Mouse (Mus musculus) urinary bladder, postnatal 4 days (tissue): Measurements from ENCODE around the gene Scgb1b27.
A peak's percentile ranks its signal among the peaks of the same experiment; 100 is the strongest.
"Not testable (repeated sequence)": the region's sequence is repeated elsewhere in the genome, so short reads cannot be mapped to it uniquely, and the experiment has no call there.

ENCODE experiments used
- DNase-seq, 2 experiments: peaks; one replicate each; pipeline ENCODE4 v3.0.0; 2021 to 2022; ENCODE audit warnings: low spot score in 2 of 2

The Scgb1b27 gene

DNA sequence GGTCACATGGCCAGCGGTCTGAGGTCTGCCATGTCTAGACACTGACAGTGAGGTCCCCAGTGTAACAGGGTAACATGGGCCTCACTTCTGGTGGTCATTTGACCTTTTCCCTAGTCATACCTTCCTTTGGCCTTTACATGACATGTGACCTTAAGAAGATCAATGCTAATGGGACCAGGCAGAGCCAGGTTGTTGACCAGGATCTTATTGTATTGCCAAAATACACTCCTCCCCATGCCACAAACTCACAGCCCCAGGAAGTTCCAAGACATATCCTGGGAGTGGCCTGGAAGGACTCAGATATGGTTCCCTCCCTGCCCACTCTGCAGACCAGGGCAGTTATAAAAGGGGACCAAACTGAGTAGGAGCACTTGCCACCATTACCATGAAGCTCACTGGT, at the start of gene Scgb1b27:
TSS of gene Scgb1b27 (plus strand) at position 301 of the 400 bp plus-strand sequence.
- not testable (repeated sequence) for DNase-seq

DNA sequence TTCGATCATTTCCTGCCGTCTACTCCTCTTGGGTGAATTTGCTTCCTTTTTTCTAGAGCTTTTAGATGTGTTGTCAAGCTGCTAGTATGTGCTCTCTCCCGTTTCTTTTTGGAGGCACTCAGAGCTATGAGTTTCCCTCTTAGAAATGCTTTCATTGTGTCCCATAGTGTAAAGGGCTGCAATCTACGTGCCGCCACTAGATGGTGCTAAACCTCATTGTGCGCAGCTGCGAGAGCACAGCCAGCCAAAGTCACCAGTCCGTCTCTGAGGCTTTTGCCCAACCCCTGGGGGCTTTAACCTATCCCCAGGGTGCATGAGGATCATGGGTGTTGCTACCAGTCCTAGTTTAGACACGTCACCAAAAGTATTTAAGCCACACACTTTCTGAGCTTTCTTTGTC, 39.0 kb upstream of the Scgb1b27 start:
- not testable (repeated sequence) for DNase-seq

DNA sequence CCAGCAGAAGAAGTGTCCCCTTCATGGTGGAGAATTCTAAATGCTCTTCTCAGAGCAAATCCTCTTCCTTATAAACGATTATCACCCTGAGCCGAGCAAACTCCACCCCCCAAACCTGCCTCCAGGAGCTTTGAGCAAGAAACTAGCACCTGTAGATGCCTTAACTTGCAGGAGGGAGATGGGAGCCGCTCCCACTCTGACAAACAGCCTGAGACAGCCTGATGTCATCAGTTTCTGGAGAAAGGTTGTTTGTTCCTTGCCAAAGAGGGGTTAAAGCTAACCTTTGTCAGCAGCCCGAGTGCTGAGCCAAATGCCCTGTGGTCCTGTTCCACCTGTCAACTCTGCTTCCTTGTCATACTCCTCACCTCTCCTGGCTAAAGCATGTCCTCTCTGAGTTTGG, 7.4 kb upstream of the Scgb1b27 start, which contains the start of gene Scgb2b27:
TSS of gene Scgb2b27 (minus strand) at position 101 of the 400 bp plus-strand sequence.
- DNase-seq = no peak

DNA sequence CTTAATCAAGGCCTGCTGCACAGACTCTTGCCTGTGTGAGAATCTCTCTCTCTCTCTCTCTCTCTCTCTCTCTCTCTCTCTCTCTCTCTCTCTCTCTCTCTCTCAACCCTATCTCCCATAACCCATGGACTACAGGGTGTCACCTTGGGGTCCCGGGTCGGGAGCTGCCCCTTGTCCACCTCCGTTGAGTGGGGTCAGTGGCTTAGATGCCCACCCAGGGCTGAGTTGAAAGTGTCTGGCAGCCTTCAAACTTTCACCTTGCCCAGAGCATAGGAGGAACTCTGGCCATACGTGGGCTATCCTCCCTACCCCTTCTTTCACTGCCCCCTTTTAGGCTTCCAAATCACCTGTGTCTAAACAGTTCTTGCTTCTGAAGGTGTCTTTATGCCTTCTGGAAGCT, 4.4 kb downstream of the Scgb1b27 start:
- no peak for DNase-seq

DNA sequence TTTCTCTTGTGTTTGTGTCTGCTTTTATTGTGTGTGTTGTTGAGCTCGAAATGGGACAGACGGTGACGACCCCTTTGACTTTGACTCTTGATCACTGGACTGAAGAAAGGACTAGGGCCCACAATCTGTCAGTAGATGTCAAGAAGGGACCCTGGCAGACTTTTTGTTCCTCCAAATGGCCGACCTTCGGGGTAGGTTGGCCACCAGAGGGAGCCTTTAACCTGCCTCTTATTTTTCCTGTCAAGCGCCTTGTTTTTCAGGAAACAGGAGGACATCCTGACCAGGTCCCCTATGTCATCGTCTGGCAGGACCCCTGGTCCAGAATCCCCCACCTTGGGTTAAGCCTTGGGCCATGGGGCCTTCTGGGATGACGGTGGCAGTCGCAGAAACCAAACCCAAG, 5.9 kb downstream of the Scgb1b27 start:
- DNase-seq = not testable (repeated sequence)

DNA sequence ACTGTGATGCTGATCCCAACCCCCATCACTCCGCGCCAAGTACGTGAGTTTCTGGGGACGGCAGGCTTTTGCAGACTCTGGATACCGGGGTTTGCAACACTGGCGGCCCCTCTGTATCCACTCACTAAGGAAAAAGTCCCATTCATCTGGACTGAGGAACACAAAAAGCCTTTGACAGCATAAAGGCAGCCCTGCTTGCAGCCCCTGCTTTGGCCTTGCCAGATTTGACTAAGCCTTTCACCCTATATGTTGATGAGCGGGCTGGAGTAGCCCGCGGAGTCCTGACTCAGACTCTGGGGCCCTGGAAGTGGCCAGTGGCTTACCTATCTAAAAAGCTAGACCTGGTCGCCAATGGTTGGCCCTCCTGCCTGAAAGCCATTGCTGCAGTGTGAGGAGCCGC, 8.7 kb downstream of the Scgb1b27 start:
- DNase-seq = peak in 1 of 2 experiments; percentile 53

DNA sequence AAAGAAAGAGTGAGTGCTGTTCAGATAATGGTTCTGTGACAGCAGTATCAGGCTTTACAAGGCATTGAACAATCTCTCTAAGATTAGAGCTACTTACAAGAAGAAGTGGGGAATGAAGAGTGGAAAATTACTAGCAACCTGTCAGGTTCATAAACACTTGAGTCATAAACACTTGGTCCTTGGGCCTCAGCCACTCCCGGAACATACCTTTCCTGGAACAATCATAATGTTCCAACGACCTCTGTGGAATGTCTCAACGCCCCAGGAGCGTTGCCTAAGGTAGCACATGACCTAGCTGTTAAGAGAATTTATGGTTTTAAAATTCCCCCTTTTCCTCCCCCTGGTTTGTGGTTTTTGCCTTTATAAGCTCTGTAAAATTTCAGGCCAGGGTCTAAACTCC, 13.3 kb downstream of the Scgb1b27 start:
- not testable (repeated sequence) for DNase-seq

DNA sequence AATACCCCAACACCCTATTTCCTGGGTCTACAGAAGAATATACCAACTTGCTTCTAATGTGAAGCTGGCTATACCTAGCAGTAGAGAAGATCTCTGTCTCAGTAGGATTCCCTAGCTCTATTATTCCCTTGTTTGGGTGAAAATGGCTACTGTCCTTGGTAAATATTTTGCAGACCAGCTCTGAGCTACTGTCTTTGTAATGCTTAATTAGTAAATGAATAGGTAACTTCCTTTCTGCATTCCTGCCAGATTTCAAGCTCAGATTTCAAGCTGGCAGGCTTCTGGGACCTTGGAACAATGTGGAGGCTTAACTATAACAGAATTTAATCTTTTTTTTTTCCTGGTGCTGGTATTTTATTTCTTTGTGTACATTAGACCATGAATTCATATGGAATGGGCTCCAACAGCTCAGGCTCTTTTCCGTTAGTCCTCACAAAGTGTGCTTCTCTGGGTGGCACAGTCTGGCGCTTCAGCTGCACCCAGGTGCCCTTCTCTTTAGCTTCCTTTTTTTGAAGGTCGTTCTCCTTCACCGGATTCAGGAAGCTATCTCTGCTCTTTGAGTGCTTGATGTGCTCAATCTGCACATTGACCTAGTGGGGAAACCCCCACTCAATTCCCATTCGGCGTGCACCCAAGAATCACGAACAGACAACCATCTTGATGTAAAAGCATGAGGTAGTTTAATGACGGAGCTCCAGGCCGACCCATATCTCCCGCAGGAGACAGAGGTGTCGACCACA, 15.0 kb downstream of the Scgb1b27 start:
- DNase-seq = peak in 1 of 2 experiments; percentile 6

DNA sequence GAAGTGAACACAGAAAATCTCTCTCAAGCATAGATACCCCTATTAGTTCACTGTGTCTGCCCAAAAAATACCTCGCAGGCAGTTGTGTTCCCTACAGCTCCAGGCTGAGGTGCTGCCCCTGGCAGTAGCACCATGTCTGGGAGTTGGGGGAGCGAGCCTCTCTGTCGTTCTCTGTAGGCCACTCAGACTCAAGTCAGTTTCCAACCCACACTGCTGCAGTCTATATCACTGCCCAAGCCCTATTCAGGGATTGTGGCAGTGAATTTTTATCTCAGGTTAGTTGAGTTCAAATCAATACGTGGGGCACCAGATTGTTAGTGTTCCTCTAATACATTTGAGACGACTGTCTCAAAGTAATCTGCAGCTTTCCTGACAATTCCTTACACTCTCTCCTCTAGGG, 46.8 kb downstream of the Scgb1b27 start:
- DNase-seq = not testable (repeated sequence)
